9 mouse cellular contexts compared by ENCODE assay signal in genomic region chr2:166143871-166144270, GRCm38 (mm10). TPM values are rescaled to one million over a fixed set of nuclear protein-coding genes. Genes with fewer than 3 reads are reported as not detected.
DNase-seq lines count a peak whose midpoint lies in the region; ATAC-seq and TF ChIP-seq lines count a peak whose summit lies in the region.
"Had no signal": no experiment of that assay in that cellular context is flagged by ENCODE, and none has a peak within 500 bp of the region (broad histone marks: within the 10 kb centered on the region; RNA-seq: fewer than 3 reads in every experiment).

No protein-coding gene starts in this region.

- ATAC-seq in forebrain, embryonic 14.5 days, result no peak
- no peak for ATAC-seq in embryonic facial prominence, embryonic 14.5 days (ENCODE audit: low read depth)

- no peak for DNase-seq in forebrain, embryonic 10.5 days (ENCODE audit: extremely low spot score, low spot score)
- DNase-seq in forebrain, embryonic 14.5 days (ENCODE audit: low spot score), result no peak
- DNase-seq in layer of hippocampus, adult 11-12 months (ENCODE audit: low spot score), result peak; percentile 40
- no peak for DNase-seq in layer of hippocampus, postnatal 25 days (ENCODE audit: extremely low spot score in 1 of 2, low spot score in 1 of 2)
- peak; percentile 55 for DNase-seq in embryonic facial prominence, embryonic 14.5 days (ENCODE audit: low spot score)
- DNase-seq in cerebellum, adult 11-12 months, result no peak
- no peak for DNase-seq in left cerebral cortex, adult 2 months (ENCODE audit: extremely low spot score in 1 of 2, low spot score in 2 of 2)

- 88% methylated on average over 5 of the region's 5 CpGs for WGBS in forebrain, embryonic 10.5 days
- WGBS in forebrain, embryonic 14.5 days, result 82% methylated on average over 5 of the region's 5 CpGs
- 68% methylated on average over 5 of the region's 5 CpGs for WGBS in embryonic facial prominence, embryonic 14.5 days

- no peaks in the 10 kb centered on the region for H3K9me3 ChIP-seq in forebrain, embryonic 10.5 days
- no peaks in the 10 kb centered on the region for H3K9me3 ChIP-seq in forebrain, embryonic 14.5 days (replicated peaks; ENCODE audit: control insufficient read depth, low read length)
- H3K9me3 ChIP-seq in embryonic facial prominence, embryonic 14.5 days (ENCODE audit: control insufficient read depth, low read length), result no peaks in the 10 kb centered on the region
- H3K9me3 ChIP-seq: lung, embryonic 15.5 days had no signal

- no peaks in the 10 kb centered on the region for H3K79me2 ChIP-seq in myocyte (ENCODE audit: control insufficient read depth, insufficient read depth)

- peak overlapping the region; percentile 42; the same call in 1 of the 2 replicates for H3K27ac ChIP-seq in forebrain, embryonic 10.5 days
- no peak overlapping the region for H3K27ac ChIP-seq in forebrain, embryonic 14.5 days (ENCODE audit: low read depth, low read length)
- H3K27ac ChIP-seq in embryonic facial prominence, embryonic 14.5 days (replicated peaks; ENCODE audit: low read depth, low read length), result peak overlapping the region; percentile 67; the same call in 1 of the 2 replicates
- no peak overlapping the region for H3K27ac ChIP-seq in left cerebral cortex, adult 2 months
- H3K27ac ChIP-seq: lung, embryonic 15.5 days had no signal

- H3K9ac ChIP-seq in forebrain, embryonic 14.5 days (ENCODE audit: low read length), result no peak overlapping the region
- H3K9ac ChIP-seq in embryonic facial prominence, embryonic 14.5 days (ENCODE audit: low read depth, low read length), result 0 out of 2 replicates have a peak overlapping the region, but pooled peaks have one; percentile 7
- H3K9ac ChIP-seq: lung, embryonic 15.5 days had no signal

- H3K27me3 ChIP-seq in forebrain, embryonic 10.5 days (ENCODE audit: poor library complexity, severe bottlenecking), result no peaks in the 10 kb centered on the region; the same call in 1 of the 2 replicates
- H3K27me3 ChIP-seq in forebrain, embryonic 14.5 days (replicated peaks; ENCODE audit: control insufficient read depth, insufficient read depth, low read length), result no peaks in the 10 kb centered on the region
- no peaks in the 10 kb centered on the region for H3K27me3 ChIP-seq in embryonic facial prominence, embryonic 14.5 days (replicated peaks; ENCODE audit: control insufficient read depth, insufficient read depth, low read length)
- H3K27me3 ChIP-seq in myocyte (ENCODE audit: control insufficient read depth, insufficient read depth, insufficient read length), result no peaks in the 10 kb centered on the region

- H3K4me1 ChIP-seq in forebrain, embryonic 10.5 days, result peaks cover 80% of the 10 kb centered on the region
- peaks cover 6% of the 10 kb centered on the region; the same call in 1 of the 2 replicates for H3K4me1 ChIP-seq in forebrain, embryonic 14.5 days (ENCODE audit: control insufficient read depth, insufficient read depth, low read length)
- peaks cover 47% of the 10 kb centered on the region for H3K4me1 ChIP-seq in embryonic facial prominence, embryonic 14.5 days (ENCODE audit: control insufficient read depth, insufficient read depth, low read length)

- intact Hi-C loops in left cerebral cortex, adult 2 months (cut with DNase I), result no loop called here

- no peak overlapping the region for H3ac ChIP-seq in myocyte (ENCODE audit: control insufficient read depth, insufficient read length)

- TF ChIP-seq CTCF in left cerebral cortex, adult 2 months (IDR thresholded peaks at IDR 0.05), result no peak

- TF ChIP-seq POLR2A in myocyte (IDR thresholded peaks at IDR 0.05; ENCODE audit: insufficient read length, low read depth), result no peak

- H3K4me2 ChIP-seq in forebrain, embryonic 14.5 days (ENCODE audit: low read length), result no peak overlapping the region
- H3K4me2 ChIP-seq in embryonic facial prominence, embryonic 14.5 days (ENCODE audit: low read depth, low read length), result no peak overlapping the region
- H3K4me2 ChIP-seq in myocyte (ENCODE audit: low read depth), result no peak overlapping the region
- H3K4me2 ChIP-seq: lung, embryonic 15.5 days had no signal

- H3K36me3 ChIP-seq in forebrain, embryonic 10.5 days (replicated peaks), result peaks cover 44% of the 10 kb centered on the region
- H3K36me3 ChIP-seq in forebrain, embryonic 14.5 days (ENCODE audit: control insufficient read depth, insufficient read depth, low read length), result no peaks in the 10 kb centered on the region
- 0 out of 2 replicates have a peak, but pooled peaks cover 5% of the 10 kb centered on the region for H3K36me3 ChIP-seq in embryonic facial prominence, embryonic 14.5 days (ENCODE audit: control insufficient read depth, insufficient read depth, low read length)
- H3K36me3 ChIP-seq in myocyte (ENCODE audit: control insufficient read depth, insufficient read depth), result no peaks in the 10 kb centered on the region
- H3K36me3 ChIP-seq: lung, embryonic 15.5 days had no signal

- no peak overlapping the region for H3K4me3 ChIP-seq in forebrain, embryonic 10.5 days
- no peak overlapping the region for H3K4me3 ChIP-seq in forebrain, embryonic 14.5 days (ENCODE audit: low read depth, low read length)
- H3K4me3 ChIP-seq in embryonic facial prominence, embryonic 14.5 days (ENCODE audit: low read depth, low read length), result no peak overlapping the region
- H3K4me3 ChIP-seq in myocyte, result no peak overlapping the region
- H3K4me3 ChIP-seq in left cerebral cortex, adult 2 months, result no peak overlapping the region
- H3K4me3 ChIP-seq: lung, embryonic 15.5 days had no signal

TF ChIP-seq in myocyte, 11 proteins besides CTCF, POLR2A, EP300 and RAD21:
- TF ChIP-seq SRF (IDR thresholded peaks at IDR 0.05; ENCODE audit: control insufficient read depth, insufficient read length, low read depth), result no peak
- TF ChIP-seq MAX (IDR thresholded peaks at IDR 0.05; ENCODE audit: low read depth), result no peak
- peak; percentile 65 for TF ChIP-seq USF1 (IDR thresholded peaks at IDR 0.05; ENCODE audit: low read depth)

RNA-seq across cellular contexts. Expression of gene Sulf2, which starts 11.6 kb away (rescaled TPM):
- 71.1 and 73.6 TPM in 2 replicates for polyA plus RNA-seq in forebrain, embryonic 10.5 days (2016; fragmentation: Nextera tagmentation; extraction: Ambion mirVana)
- 33.2 and 40.1 TPM in 2 replicates for polyA plus RNA-seq in forebrain, embryonic 14.5 days (2014; fragmentation: Nextera tagmentation; extraction: Ambion mirVana)
- 100 to 1,000 TPM; 127 to 137 TPM for total RNA-seq in layer of hippocampus, postnatal 25 days (2021)
- 139 and 160 TPM in 2 replicates for polyA plus RNA-seq in embryonic facial prominence, embryonic 14.5 days (2014; fragmentation: Nextera tagmentation; extraction: Ambion mirVana)
- polyA plus RNA-seq in myocyte (2012; fragmentation: generic; extraction: Trizol), result 36.7 TPM
- 100 to 1,000 TPM; 100 to 102 TPM for total RNA-seq in left cerebral cortex, adult 2 months (2021)

Comparison
In these comparisons a context has a peak if more than half of its experiments do, and no peak if none do; other contexts are left out.
1. DNase-seq: peak in layer of hippocampus, adult 11-12 months (single experiment) and embryonic facial prominence, embryonic 14.5 days (single experiment); none in forebrain, embryonic 10.5 days (single experiment), forebrain, embryonic 14.5 days (single experiment), layer of hippocampus, postnatal 25 days (0 of 2), cerebellum, adult 11-12 months (single experiment) and left cerebral cortex, adult 2 months (0 of 2).
2. H3K27ac ChIP-seq: peak in forebrain, embryonic 10.5 days (single experiment) and embryonic facial prominence, embryonic 14.5 days (single experiment); none in forebrain, embryonic 14.5 days (single experiment) and left cerebral cortex, adult 2 months (single experiment).